Mouse (Mus musculus) ES-Bruce4 (cell line): ENCODE measurements at regions not wholly inside any gene's neighbourhood (a gene's known extent, or its start where the extent isn't known, plus 50 kb on each side); places are given as distances from the start of the nearest gene placed in this dataset.

Source experiments
- CTCF ChIP-seq: IDR thresholded peaks from one replicate; pipeline ENCODE4 v1.8.1; 2011; ENCODE audit warnings: low read depth, low read length
- POLR2A ChIP-seq: IDR thresholded peaks from one replicate; pipeline ENCODE4 v1.8.1; 2011; ENCODE audit warnings: low read length; ENCODE audit not compliant: insufficient read depth

GRCm38 (mm10) chr2:78655156-78655855, 212.6 kb upstream of the Ube2e3 start:
- TF ChIP-seq POLR2A (no peak), CTCF (no peak)
